Mouse (Mus musculus) Patski (cell line): ENCODE data around the gene Tnk1. TPM values are rescaled to one million over a fixed set of nuclear protein-coding genes. Genes with fewer than 3 reads are reported as not detected.
A peak's percentile ranks its signal among the peaks of the same experiment; 100 is the strongest.

Source experiments
- ATAC-seq: fragments of 100-300 bp; one replicate; pipeline ENCODE4 v1.8.0; 2021
- CTCF ChIA-PET: fragments of 350-600 bp; sonication (Branson Sonifier 250); formaldehyde crosslinking; loops from one replicate; lab custom pipeline; 2022; ENCODE audit warnings: inconsistent platforms; lab: Charles Lee
- POLR2A ChIA-PET: fragments of 350-600 bp; sonication (Branson Sonifier 250); formaldehyde crosslinking; loops from one replicate; lab custom pipeline; 2022; ENCODE audit warnings: antibody characterized with exemption, inconsistent platforms; lab: Charles Lee
- DNase-seq: peaks from one replicate; pipeline ENCODE4 v3.0.0-alpha.2; 2011; ENCODE audit warnings: low read depth, low spot score
- H3K27me3 ChIP-seq: fragments of 371-371 bp; one replicate; pipeline ENCODE4 v1.5.1; 2021
- CTCF ChIP-seq: fragments of 100-300 bp; IDR thresholded peaks from one replicate; pipeline ENCODE4 v1.5.1; 2021
- in situ Hi-C: fragments of 300-500 bp; cut with MboI; formaldehyde crosslinking; loops from 3 replicates; pipeline ENCODE4 v1.11.1; 2018; ENCODE audit warnings: low pct_unique_long_range_greater_than_20kb, mixed read lengths
- polyA plus RNA-seq: library from polyadenylated mRNA; unstranded; gene quantifications from one replicate; pipeline ENCODE4 v1.2.3, GENCODE M21; 2021

Gene Tnk1
- polyA plus RNA-seq, 1 experiment from 2014 or later = not detected

DNA sequence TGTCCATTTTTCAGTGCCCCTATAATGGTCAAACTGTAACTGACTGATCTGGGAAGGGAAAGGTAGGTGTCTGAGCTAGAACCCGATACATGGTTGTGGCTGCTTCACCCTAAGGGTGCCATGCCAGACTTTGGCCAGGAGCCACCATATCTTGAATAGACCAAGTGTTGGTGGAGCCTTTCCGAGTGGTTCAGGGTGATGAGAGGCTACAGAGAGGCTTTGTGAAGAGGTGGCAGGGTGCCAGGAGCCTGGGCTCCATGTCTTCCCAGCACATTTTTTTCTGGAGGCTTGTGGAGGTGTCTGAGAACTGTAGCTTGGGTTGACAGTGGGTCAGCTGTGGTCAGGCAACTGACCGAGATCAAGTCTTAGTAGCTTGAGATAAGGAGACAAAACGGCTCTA is 33.0 kb upstream of the Tnk1 start:
- POLR2A ChIA-PET = no interaction called here
- ATAC-seq (no peak), DNase-seq (no peak)
- in situ Hi-C loops = no loop called here
- H3K27me3 ChIP-seq = no peaks in the 10 kb centered on the region
- CTCF ChIA-PET = no interaction called here
- TF ChIP-seq CTCF = no peak

DNA sequence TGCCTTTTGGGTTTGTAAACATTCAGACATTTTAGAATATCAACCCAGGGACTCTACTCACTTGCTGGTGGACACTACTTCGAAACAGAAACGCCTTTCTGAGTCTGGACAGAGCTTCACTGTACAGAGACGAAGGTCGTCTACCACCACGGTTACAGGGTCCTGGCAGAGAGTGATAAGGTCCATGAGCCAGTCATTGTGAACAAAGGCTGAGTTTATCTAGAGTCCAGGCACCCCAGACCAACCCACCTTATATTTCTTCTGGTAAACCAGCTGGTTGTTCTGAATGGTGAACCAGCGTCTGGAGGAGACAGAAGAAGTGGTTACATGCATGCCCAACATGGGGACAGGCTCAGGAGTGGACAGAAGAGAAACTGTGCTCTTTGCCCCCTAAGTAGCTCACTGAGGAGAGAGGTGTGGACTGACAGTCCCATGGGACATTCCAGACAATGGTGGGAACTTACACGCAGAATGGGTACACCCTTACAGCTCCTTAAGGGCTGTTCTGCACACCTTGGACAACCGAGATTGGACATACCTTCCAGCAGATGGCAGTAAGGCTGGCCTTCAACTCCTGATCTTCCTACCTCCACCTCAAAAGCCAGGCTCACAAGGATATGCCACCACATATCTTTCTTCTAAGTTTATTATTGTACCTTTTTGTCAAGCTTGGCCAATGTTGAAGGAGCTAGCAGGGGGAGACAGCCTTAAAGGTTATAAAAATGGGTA is 28.5 kb upstream of the Tnk1 start:
- no peak for TF ChIP-seq CTCF
- ATAC-seq (no peak), DNase-seq (no peak)
- in situ Hi-C loops = no loop called here
- H3K27me3 ChIP-seq = no peaks in the 10 kb centered on the region
- ChIA-PET POLR2A (interaction anchor here (1.7 kb wide), 1 partner anchor 14 kb away, joined by 6 read pairs; the partner anchor contains the start of genes 2810408A11Rik and Neurl4), CTCF (interaction anchor here (0.9 to 3.7 kb wide), 7 partner anchors 10 to 202 kb away, joined by 3 to 19 read pairs (median 3); partner anchors contain the start of genes 2810408A11Rik, Neurl4 and Tnfsf13)

DNA sequence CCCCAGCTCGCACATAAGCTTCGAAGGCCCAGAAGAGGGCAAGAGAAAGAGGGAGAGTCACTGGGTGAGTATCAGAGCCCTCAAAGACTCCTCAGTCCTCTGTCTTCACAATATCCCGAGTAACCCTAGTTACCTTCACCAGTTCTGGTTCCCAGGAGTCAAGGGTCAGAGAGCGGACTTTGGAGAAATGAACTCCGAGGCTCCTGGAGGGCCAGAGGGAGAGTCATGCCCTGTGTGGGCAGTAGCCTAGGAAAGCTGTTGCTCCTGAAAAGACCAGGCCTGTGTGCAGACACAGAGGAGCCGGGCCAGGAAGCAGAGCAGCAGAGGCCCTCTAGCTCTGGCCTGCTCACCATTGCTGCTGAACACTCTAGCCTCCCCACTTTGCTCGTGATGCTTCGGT is 26.1 kb upstream of the Tnk1 start:
- CTCF ChIA-PET = no interaction called here
- POLR2A ChIA-PET = no interaction called here
- no peak for ATAC-seq
- no peak for TF ChIP-seq CTCF
- no peaks in the 10 kb centered on the region for H3K27me3 ChIP-seq
- in situ Hi-C loops = no loop called here
- DNase-seq = no peak

DNA sequence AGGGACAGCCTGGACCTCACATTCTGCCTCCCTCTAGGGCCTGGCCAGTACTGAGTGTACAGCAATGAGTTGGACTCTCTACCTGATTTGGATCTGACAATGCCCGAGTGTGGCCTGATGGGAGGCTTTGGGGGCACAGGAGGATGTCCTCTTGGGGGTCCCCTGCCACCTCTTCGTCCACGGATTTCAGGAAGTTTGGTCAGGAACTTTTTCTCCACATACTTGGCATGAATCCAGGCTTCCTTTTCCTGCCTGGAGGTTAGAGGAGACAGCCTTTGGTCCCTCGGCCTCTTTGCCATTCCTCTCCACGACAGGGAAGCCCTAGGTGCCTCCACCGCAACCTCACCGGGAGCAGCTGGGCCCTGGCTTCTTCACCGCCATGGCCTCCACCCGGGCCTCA is 25.7 kb upstream of the Tnk1 start:
- TF ChIP-seq CTCF = no peak
- DNase-seq = no peak
- in situ Hi-C loops = no loop called here
- no peak for ATAC-seq
- ChIA-PET POLR2A (interaction anchor here (0.5 to 1.6 kb wide), 2 partner anchors 16 to 456 kb away, joined by 3 to 15 read pairs; partner anchors contain the start of genes 2810408A11Rik and Neurl4), CTCF (interaction anchor here (1.3 to 1.7 kb wide), 2 partner anchors 11 to 25 kb away, joined by 3 to 4 read pairs; no protein-coding TSS in a partner anchor)
- H3K27me3 ChIP-seq = no peaks in the 10 kb centered on the region

DNA sequence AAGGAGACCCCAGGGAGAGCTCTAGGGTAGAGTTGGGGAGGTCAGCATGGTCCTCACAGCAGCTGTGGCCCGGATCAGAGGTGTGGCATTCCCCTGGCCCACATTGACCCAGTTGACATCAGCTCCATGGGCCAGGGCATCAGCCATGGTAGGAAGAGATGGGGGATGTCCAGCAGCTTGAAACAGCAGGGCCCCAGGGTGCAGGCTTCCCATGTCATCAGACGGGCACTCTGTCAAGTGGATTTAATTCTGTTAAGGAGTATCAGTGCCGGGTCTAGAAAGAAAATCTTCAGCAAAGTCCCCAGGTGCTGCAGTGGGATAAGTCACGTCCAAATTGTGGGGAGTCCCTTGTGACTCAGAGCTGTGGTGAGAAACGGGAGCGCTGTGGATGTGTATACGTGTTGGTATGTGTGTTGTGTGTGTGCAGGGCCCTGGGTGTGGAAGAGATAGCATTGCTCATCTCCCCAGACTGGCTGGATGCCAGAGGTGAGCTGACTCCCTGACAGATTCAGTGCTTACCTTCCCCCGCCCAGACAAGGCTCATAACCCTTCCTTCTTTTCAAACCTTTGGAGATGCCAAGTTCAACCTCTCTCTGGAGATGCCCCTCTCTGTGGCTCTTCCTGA is 25.1 kb upstream of the Tnk1 start:
- in situ Hi-C loops = no loop called here
- CTCF ChIA-PET = interaction anchor here (0.7 to 1.7 kb wide), 6 partner anchors 10 to 25 kb away, joined by 3 to 10 read pairs (median 3); no protein-coding TSS in a partner anchor
- DNase-seq (peak; percentile 56), ATAC-seq (no peak)
- no peaks in the 10 kb centered on the region for H3K27me3 ChIP-seq
- POLR2A ChIA-PET = interaction anchor here (0.5 to 1.6 kb wide), 2 partner anchors 16 to 455 kb away, joined by 3 to 15 read pairs; partner anchors contain the start of genes 2810408A11Rik and Neurl4
- no peak for TF ChIP-seq CTCF

DNA sequence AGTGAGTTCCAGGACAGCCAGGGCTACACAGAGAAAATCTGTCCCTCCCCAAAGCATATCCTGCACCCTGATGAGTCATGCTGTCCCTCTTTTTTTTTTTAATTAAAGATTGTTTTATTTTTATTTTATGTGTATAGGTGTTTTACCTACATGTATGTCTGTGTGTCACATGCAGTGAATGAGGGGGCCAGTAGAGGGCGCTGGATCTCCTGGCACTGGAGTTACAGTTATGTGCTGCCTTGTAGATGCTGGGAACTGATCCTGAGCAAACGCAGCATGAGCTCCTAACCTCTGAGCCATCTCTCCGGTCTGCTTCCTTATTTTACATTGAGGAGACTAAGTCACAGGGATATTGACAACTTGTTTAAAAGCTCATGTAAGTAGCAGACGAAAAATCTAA is 24.5 kb upstream of the Tnk1 start:
- no peaks in the 10 kb centered on the region for H3K27me3 ChIP-seq
- DNase-seq = no peak
- ChIA-PET POLR2A (interaction anchor here (1.6 kb wide), 1 partner anchor 17 kb away, joined by 15 read pairs; the partner anchor contains the start of genes 2810408A11Rik and Neurl4), CTCF (interaction anchor here (0.7 to 1.7 kb wide), 6 partner anchors 9 to 26 kb away, joined by 3 to 10 read pairs (median 3); no protein-coding TSS in a partner anchor)
- ATAC-seq = no peak
- no peak for TF ChIP-seq CTCF
- in situ Hi-C loops = no loop called here

DNA sequence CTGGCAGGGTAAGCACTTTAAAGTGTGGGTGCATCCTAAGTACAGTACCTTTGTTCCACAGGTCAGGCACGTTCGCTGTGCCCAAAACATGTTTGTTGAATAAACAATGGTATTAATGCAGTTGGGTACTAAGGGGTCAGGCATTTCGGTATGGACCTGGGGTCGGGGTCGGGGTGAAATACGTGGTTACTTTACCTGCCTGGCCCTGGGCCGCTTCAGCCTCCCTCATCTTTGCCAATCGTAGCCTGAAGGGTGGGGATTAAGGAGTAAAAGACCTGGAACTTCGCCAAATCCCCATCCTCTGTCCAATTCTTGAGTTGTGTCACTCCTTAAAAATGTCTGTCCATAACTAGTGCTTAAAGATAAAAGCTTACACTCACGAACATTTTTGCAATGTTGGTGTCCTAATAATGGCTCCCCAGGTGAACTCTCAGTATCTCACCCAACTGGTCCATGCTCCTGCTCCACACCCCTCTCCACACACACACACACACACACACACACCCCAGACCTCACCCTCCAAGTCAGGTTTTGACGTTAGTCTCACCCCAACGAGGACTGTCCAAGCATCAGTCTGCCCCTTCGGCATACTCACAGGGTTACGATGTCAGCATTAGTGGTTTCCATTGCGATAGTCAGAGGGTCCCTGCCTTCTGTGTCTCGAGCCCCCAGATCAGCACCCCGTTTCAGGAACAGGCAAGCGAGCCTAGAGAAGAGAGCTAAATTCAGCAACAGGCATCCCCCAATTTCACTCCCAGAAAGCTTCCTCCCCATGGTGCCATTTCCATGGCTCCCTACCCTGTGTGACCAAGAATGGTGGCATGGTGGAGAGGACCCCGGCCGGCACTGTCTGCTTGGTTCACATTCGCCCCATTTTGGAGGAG is 23.5 kb upstream of the Tnk1 start:
- in situ Hi-C loops = no loop called here
- no peak for ATAC-seq
- no peak for DNase-seq
- TF ChIP-seq CTCF = no peak
- no peaks in the 10 kb centered on the region for H3K27me3 ChIP-seq
- ChIA-PET CTCF (interaction anchor here (1.6 kb wide), 1 partner anchor 17 kb away, joined by 10 read pairs; no protein-coding TSS in a partner anchor), POLR2A (interaction anchor here (0.6 to 2.9 kb wide), 3 partner anchors 19 to 125 kb away, joined by 3 to 16 read pairs (median 3); partner anchors contain the start of genes 2810408A11Rik and Neurl4)

DNA sequence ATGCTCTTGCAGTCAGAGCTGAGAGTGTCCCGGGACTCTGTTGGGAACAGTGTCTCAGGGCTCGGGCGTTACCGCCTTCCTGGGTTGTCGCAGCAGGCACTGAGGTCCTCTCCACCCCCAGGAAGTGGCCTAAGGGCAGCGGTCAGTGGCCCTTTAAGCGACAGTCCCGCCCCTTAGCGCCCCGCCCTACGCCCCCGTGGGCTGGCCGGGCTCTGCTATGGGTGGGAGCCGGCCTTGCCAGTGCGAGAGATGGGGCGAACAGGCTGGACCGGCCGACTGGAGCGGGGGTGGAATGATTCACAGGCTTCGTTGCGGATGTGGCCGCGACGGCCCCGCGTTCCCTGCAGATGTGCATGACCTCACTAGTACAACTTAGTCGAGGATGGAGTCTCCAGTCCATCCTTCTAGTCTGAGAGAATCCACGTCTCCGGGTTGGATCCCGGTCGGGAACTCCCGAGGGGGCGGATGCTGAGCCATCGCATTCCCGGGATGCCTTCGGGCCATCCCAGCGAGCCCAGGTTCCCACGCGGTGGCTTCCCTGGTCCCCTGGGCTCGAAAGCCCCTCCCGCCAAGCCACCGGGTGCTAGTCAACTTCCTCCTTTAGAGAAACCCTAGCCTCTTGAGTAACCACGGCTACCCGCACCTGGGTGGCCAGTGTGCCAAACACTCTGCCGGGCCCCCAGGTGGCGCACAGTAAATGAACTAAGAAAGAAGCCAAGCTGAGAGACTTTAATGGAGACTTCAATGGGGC is 22.5 kb upstream of the Tnk1 start, which contains the start of gene Kctd11:
Gene Kctd11 (minus strand): TSS at position 554 of the 751 bp plus-strand sequence.
- in situ Hi-C loops = no loop called here
- DNase-seq = peak; percentile 68
- no peak for TF ChIP-seq CTCF
- peak; percentile 72 for ATAC-seq
- ChIA-PET CTCF (interaction anchor here (1.0 to 1.6 kb wide), 5 partner anchors 19 to 72 kb away, joined by 3 to 5 read pairs (median 3); partner anchors contain the start of gene Ybx2), POLR2A (interaction anchor here (0.7 to 2.9 kb wide), 2 partner anchors 20 to 40 kb away, joined by 3 to 16 read pairs; partner anchors contain the start of genes 2810408A11Rik, Eif5a and Neurl4)
- no peaks in the 10 kb centered on the region for H3K27me3 ChIP-seq

DNA sequence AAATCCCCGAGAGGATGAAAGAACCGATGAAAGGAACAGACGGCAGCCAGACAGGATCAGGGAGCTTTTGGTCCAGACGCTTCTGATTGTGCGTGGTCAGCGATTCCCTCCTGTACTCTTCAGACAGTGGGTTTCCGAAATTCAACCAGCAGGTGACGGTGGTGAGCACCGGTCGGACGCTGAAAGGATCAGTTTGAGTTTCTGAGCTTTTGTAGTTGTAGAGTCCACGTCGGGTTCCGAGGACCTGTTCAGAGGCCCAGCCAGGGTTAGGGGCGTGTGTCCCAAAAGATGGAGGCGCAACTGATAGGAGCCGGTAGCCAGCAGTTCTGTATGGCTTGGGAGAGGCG is 21.9 kb upstream of the Tnk1 start:
- H3K27me3 ChIP-seq = no peaks in the 10 kb centered on the region
- DNase-seq (peak; percentile 64), ATAC-seq (peak; percentile 20)
- CTCF ChIA-PET = interaction anchor here (1.0 to 1.6 kb wide), 5 partner anchors 19 to 73 kb away, joined by 3 to 5 read pairs (median 3); partner anchors contain the start of gene Ybx2
- in situ Hi-C loops = no loop called here
- POLR2A ChIA-PET = interaction anchor here (0.7 to 2.9 kb wide), 2 partner anchors 20 to 41 kb away, joined by 3 to 16 read pairs; partner anchors contain the start of genes 2810408A11Rik, Eif5a and Neurl4
- TF ChIP-seq CTCF = no peak
